In genomic region chr13:59499374-59499773, GRCm38 (mm10) we compare ENCODE assay signal across 22 mouse cellular contexts.
DNase-seq lines count a peak whose midpoint lies in the region; ATAC-seq and TF ChIP-seq lines count a peak whose summit lies in the region.
"Had no signal": no experiment of that assay in that cellular context is flagged by ENCODE, and none has a peak within 500 bp of the region (broad histone marks: within the 10 kb centered on the region; RNA-seq: fewer than 3 reads in every experiment).

No protein-coding gene starts in this region.

- peak overlapping the region; percentile 32; the same call in 1 of the 2 replicates for H3K27ac ChIP-seq in gastrocnemius, adult 2 months
- no peak overlapping the region for H3K27ac ChIP-seq in kidney, embryonic 14.5 days (ENCODE audit: low read depth, low read length)
- H3K27ac ChIP-seq in heart, postnatal 0 days (ENCODE audit: low read depth): no peak overlapping the region
- H3K27ac ChIP-seq in hindbrain, embryonic 12.5 days: no peak overlapping the region
- H3K27ac ChIP-seq: forebrain, embryonic 15.5 days; hindbrain, embryonic 10.5 days; limb, embryonic 15.5 days; midbrain, embryonic 15.5 days had no signal

- no peak overlapping the region for H3K9ac ChIP-seq in kidney, embryonic 14.5 days (ENCODE audit: low read depth, low read length)
- no peak overlapping the region for H3K9ac ChIP-seq in heart, postnatal 0 days (replicated peaks; ENCODE audit: low read depth, low read length)
- H3K9ac ChIP-seq in hindbrain, embryonic 12.5 days: no peak overlapping the region
- H3K9ac ChIP-seq: forebrain, embryonic 15.5 days; limb, embryonic 15.5 days; liver, postnatal 0 days; midbrain, embryonic 15.5 days had no signal

- peak; percentile 65 for DNase-seq in adrenal gland, postnatal 10 days
- no peak for DNase-seq in adrenal gland, postnatal 4 days (ENCODE audit: low spot score in 2 of 2)
- peak; percentile 36 for DNase-seq in gastrocnemius, adult 2 months
- DNase-seq in gastrocnemius, postnatal 14 days: no peak
- DNase-seq in kidney, adult 9 months: peak; percentile 8
- peak; percentile 64 for DNase-seq in heart, postnatal 0 days (ENCODE audit: low spot score)
- DNase-seq: embryo, embryonic 11 days; kidney, adult 18-20 months; kidney, postnatal 4 days; layer of hippocampus, postnatal 36 days; liver, postnatal 0 days; thymus, postnatal 14 days had no signal

- peaks cover 22% of the 10 kb centered on the region for H3K36me3 ChIP-seq in kidney, embryonic 14.5 days (ENCODE audit: control insufficient read depth, insufficient read depth, low read length)
- H3K36me3 ChIP-seq in heart, postnatal 0 days (replicated peaks; ENCODE audit: control insufficient read depth, insufficient read depth, low read length): peaks cover 29% of the 10 kb centered on the region
- H3K36me3 ChIP-seq in hindbrain, embryonic 12.5 days: peaks cover 20% of the 10 kb centered on the region

- no peaks in the 10 kb centered on the region for H3K4me1 ChIP-seq in kidney, embryonic 14.5 days (ENCODE audit: control insufficient read depth, insufficient read depth, low read length)
- H3K4me1 ChIP-seq in heart, postnatal 0 days (ENCODE audit: control insufficient read depth, insufficient read depth): peaks cover 9% of the 10 kb centered on the region; the same call in 1 of the 2 replicates
- peaks cover 10% of the 10 kb centered on the region for H3K4me1 ChIP-seq in hindbrain, embryonic 12.5 days
- H3K4me1 ChIP-seq: forebrain, embryonic 15.5 days; limb, embryonic 15.5 days had no signal

- intact Hi-C loops in gastrocnemius, adult 2 months (cut with DNase I): no loop called here
- intact Hi-C loops in gastrocnemius, postnatal 14 days (cut with DNase I; ENCODE audit: low total_unique reads): loop anchor here (10.0 kb wide), 1 partner anchor 865 kb away; no protein-coding TSS in a partner anchor

- ATAC-seq in kidney, embryonic 14.5 days (ENCODE audit: low FRiP score, low TSS enrichment): no peak
- ATAC-seq in heart, postnatal 0 days (ENCODE audit: insufficient read depth, low read depth): peak; percentile 76
- ATAC-seq in hindbrain, embryonic 12.5 days (ENCODE audit: low FRiP score): no peak
- ATAC-seq: activated CD4-positive, CD25-positive, alpha-beta regulatory T cell, adult 4 months; CD4-positive, CD25-positive, alpha-beta regulatory T cell, adult 4 months; forebrain, embryonic 15.5 days; liver, postnatal 0 days; midbrain, embryonic 15.5 days; Patski had no signal

- H3K4me3 ChIP-seq in gastrocnemius, adult 2 months: no peak overlapping the region
- H3K4me3 ChIP-seq in kidney, embryonic 14.5 days (ENCODE audit: low read length): no peak overlapping the region
- H3K4me3 ChIP-seq in heart, postnatal 0 days (ENCODE audit: low read depth, low read length): no peak overlapping the region
- H3K4me3 ChIP-seq in hindbrain, embryonic 12.5 days: no peak overlapping the region
- H3K4me3 ChIP-seq: forebrain, embryonic 15.5 days; hindbrain, embryonic 10.5 days; limb, embryonic 15.5 days; midbrain, embryonic 15.5 days; myocyte had no signal

- H3K9me3 ChIP-seq in kidney, embryonic 14.5 days (ENCODE audit: control insufficient read depth, low read length): no peaks in the 10 kb centered on the region
- H3K9me3 ChIP-seq in heart, postnatal 0 days (replicated peaks; ENCODE audit: control insufficient read depth, low read length): no peaks in the 10 kb centered on the region
- no peaks in the 10 kb centered on the region for H3K9me3 ChIP-seq in hindbrain, embryonic 12.5 days (replicated peaks)
- H3K9me3 ChIP-seq: forebrain, embryonic 15.5 days; limb, embryonic 15.5 days; midbrain, embryonic 15.5 days had no signal

- no peak overlapping the region for H3K4me2 ChIP-seq in kidney, embryonic 14.5 days (replicated peaks; ENCODE audit: low read depth, low read length)
- H3K4me2 ChIP-seq in heart, postnatal 0 days (ENCODE audit: low read depth, low read length): no peak overlapping the region
- no peak overlapping the region for H3K4me2 ChIP-seq in hindbrain, embryonic 12.5 days (replicated peaks)
- H3K4me2 ChIP-seq: forebrain, embryonic 15.5 days; limb, embryonic 15.5 days; midbrain, embryonic 15.5 days had no signal

- no peaks in the 10 kb centered on the region for H3K27me3 ChIP-seq in kidney, embryonic 14.5 days (ENCODE audit: control insufficient read depth, insufficient read depth, low read length)
- H3K27me3 ChIP-seq in heart, postnatal 0 days (ENCODE audit: control insufficient read depth, insufficient read depth, low read length): no peaks in the 10 kb centered on the region
- no peaks in the 10 kb centered on the region for H3K27me3 ChIP-seq in hindbrain, embryonic 12.5 days
- H3K27me3 ChIP-seq: forebrain, embryonic 15.5 days; limb, embryonic 15.5 days; midbrain, embryonic 15.5 days; Patski had no signal

- WGBS in kidney, embryonic 14.5 days: 95% methylated on average over 2 of the region's 2 CpGs
- WGBS in heart, postnatal 0 days: 77% methylated on average over 2 of the region's 2 CpGs
- 89% methylated on average over 2 of the region's 2 CpGs for WGBS in hindbrain, embryonic 12.5 days

- TF ChIP-seq CTCF in gastrocnemius, adult 2 months (IDR thresholded peaks at IDR 0.05): no peak
- TF ChIP-seq CTCF in heart, postnatal 0 days (IDR thresholded peaks at IDR 0.05; ENCODE audit: low read depth): no peak

- no peak for TF ChIP-seq EP300 in heart, postnatal 0 days (IDR thresholded peaks at IDR 0.05; ENCODE audit: low read depth)

Comparison
In these comparisons a context has a peak if more than half of its experiments do, and no peak if none do; other contexts are left out.
1. DNase-seq: peak in adrenal gland, postnatal 10 days (single experiment), gastrocnemius, adult 2 months (single experiment), kidney, adult 9 months (single experiment) and heart, postnatal 0 days (single experiment); none in adrenal gland, postnatal 4 days (0 of 2) and gastrocnemius, postnatal 14 days (single experiment).